In the genomic region with DNA sequence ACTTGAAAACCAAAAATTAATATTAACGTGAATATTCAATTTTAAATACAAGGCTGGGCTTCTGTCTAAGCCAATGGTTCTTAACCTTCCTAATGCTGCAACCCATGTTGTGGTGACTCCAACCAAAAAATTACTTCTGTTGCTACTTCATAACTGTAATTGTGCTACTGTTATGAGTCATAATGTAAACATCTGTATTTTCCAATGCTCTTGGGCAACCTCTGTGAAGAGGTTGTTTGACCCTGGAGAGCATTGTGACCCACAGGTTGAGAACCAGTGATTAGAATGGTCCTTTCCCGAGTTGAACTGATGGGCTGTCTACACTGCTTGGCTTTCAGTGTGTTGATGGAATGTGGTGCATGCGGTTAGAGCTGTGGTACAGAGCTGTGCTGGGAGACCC, we compare ENCODE assay signal across 14 mouse cellular contexts. TPM values are rescaled to one million over a fixed set of nuclear protein-coding genes. Genes with fewer than 3 reads are reported as not detected.
"Had no signal": no experiment of that assay in that cellular context is flagged by ENCODE, and none has a peak within 500 bp of the region (broad histone marks: within the 10 kb centered on the region; RNA-seq: fewer than 3 reads in every experiment).

No protein-coding gene starts in this region.

- H3K27ac ChIP-seq: kidney, postnatal 0 days; limb, embryonic 12.5 days; liver, embryonic 13.5 days; lung, embryonic 15.5 days; macrophage; midbrain, embryonic 12.5 days; neural tube, embryonic 15.5 days had no signal

- H3K9ac ChIP-seq: limb, embryonic 12.5 days; liver, embryonic 13.5 days; liver, postnatal 0 days; lung, embryonic 15.5 days; midbrain, embryonic 12.5 days; neural tube, embryonic 15.5 days had no signal

- H3K4me3 ChIP-seq: limb, embryonic 12.5 days; liver, embryonic 13.5 days; lung, embryonic 15.5 days; megakaryocyte, embryonic 14.5 days; midbrain, embryonic 12.5 days; neural tube, embryonic 15.5 days had no signal

- H3K4me2 ChIP-seq: limb, embryonic 12.5 days; liver, embryonic 13.5 days; lung, embryonic 15.5 days; midbrain, embryonic 12.5 days; neural tube, embryonic 15.5 days had no signal

- DNase-seq: kidney, adult 9 months; kidney, postnatal 36 days; liver; liver, embryonic 13.5 days; liver, postnatal 0 days; thymus, adult 18-20 months; thymus, postnatal 14 days had no signal

- H3K9me3 ChIP-seq: limb, embryonic 12.5 days; liver, embryonic 13.5 days; lung, embryonic 15.5 days; megakaryocyte, embryonic 14.5 days; midbrain, embryonic 12.5 days; neural tube, embryonic 15.5 days had no signal

- ATAC-seq: liver, postnatal 0 days had no signal

- H3K27me3 ChIP-seq: limb, embryonic 12.5 days; liver, embryonic 13.5 days; lung, embryonic 15.5 days; megakaryocyte, embryonic 14.5 days; midbrain, embryonic 12.5 days; neural tube, embryonic 15.5 days had no signal

RNA-seq across cellular contexts. Expression of a gene that starts 22.2 kb away (rescaled TPM):
- polyA plus RNA-seq: kidney, postnatal 0 days; limb, embryonic 12.5 days; liver, embryonic 13.5 days; liver, postnatal 0 days; macrophage had no signal
